Mouse (Mus musculus) cerebellum, adult 2 months (tissue): ENCODE data around the gene Gm5426. TPM values are rescaled to one million over a fixed set of nuclear protein-coding genes. Genes with fewer than 3 reads are reported as not detected.
A peak's percentile ranks its signal among the peaks of the same experiment; 100 is the strongest.

Experiments used
- DNase-seq, 2 experiments: peaks; one replicate each; pipeline ENCODE4 v3.0.0; 2021
- H3K27ac ChIP-seq: fragments of 200-500 bp; 2 replicates; pipeline ENCODE4 v1.5.1; 2012; ENCODE audit warnings: low read length, control low read depth, inconsistent platforms; ENCODE audit not compliant: insufficient read depth
- H3K27me3 ChIP-seq: fragments of 200-500 bp; 2 replicates; pipeline ENCODE4 v1.6.1; 2012; ENCODE audit warnings: inconsistent platforms, mild to moderate bottlenecking, low read length, moderate library complexity; ENCODE audit not compliant: control insufficient read depth, insufficient read depth
- H3K4me1 ChIP-seq: fragments of 200-500 bp; 2 replicates; pipeline ENCODE4 v1.6.1; 2011; ENCODE audit warnings: low read length; ENCODE audit not compliant: control insufficient read depth, insufficient read depth
- H3K4me3 ChIP-seq: fragments of 200-500 bp; replicated peaks from 2 replicates; pipeline ENCODE3; 2011; ENCODE audit warnings: mild to moderate bottlenecking, low read depth, low read length, control low read depth; ENCODE audit not compliant: insufficient read depth
- CTCF ChIP-seq: fragments of 200-500 bp; IDR thresholded peaks from 2 replicates; pipeline ENCODE4 v1.5.1; 2011; ENCODE audit warnings: low read depth, mild to moderate bottlenecking, control low read depth, low read length, moderate library complexity, borderline replicate concordance; ENCODE audit not compliant: insufficient read depth
- POLR2A ChIP-seq: fragments of 200-500 bp; IDR thresholded peaks from 2 replicates; pipeline ENCODE4 v1.6.1; 2011; ENCODE audit warnings: low read length, control low read depth, borderline replicate concordance; ENCODE audit not compliant: insufficient read depth
- WGBS: fragments of 180-500 bp; shearing (Covaris S2); methylation state at CpG from one replicate; pipeline ENCODE4 v1.1.7; 2018; 5-methylcytosine and 5-hydroxymethylcytosine counted together
- polyA plus RNA-seq: library from polyadenylated mRNA; depleted of rRNA; stranded (reverse); fragments of >200 nt; gene quantifications from 2 replicates; pipeline ENCODE4 v1.2.3, GENCODE M21; 2012

Gene Gm5426
- polyA plus RNA-seq, 1 experiment: not detected

GRCm38 (mm10) chr10:96171546-96171945 is 35.1 kb downstream of the Gm5426 start:
- H3K4me1 ChIP-seq: no peaks in the 10 kb centered on the region
- no peak for TF ChIP-seq CTCF
- no peak for TF ChIP-seq POLR2A
- H3K27ac ChIP-seq: no peak overlapping the region
- no peak overlapping the region for H3K4me3 ChIP-seq
- peak; percentile 18 to 47 for DNase-seq
- H3K27me3 ChIP-seq: no peaks in the 10 kb centered on the region

GRCm38 (mm10) chr10:96172964-96173363 is 36.6 kb downstream of the Gm5426 start:
- 41% methylated on average over 4 of the region's 4 CpGs for whole genome bisulfite sequencing
- H3K27ac ChIP-seq: no peak overlapping the region
- no peak for DNase-seq
- H3K4me3 ChIP-seq: no peak overlapping the region
- TF ChIP-seq POLR2A: no peak
- TF ChIP-seq CTCF: no peak
- H3K4me1 ChIP-seq: no peaks in the 10 kb centered on the region
- no peaks in the 10 kb centered on the region for H3K27me3 ChIP-seq

- Histone ChIP-seq H3K27ac (no peak overlapping the region), H3K27me3 (no peaks in the 10 kb centered on the region), H3K4me1 (no peaks in the 10 kb centered on the region), H3K4me3 (no peak overlapping the region)
- TF ChIP-seq POLR2A: no peak
- WGBS: 74% methylated on average over 10 of the region's 10 CpGs
- no peak for DNase-seq
Measured at GRCm38 (mm10) chr10:96173771-96174170, 37.4 kb downstream of the Gm5426 start.

GRCm38 (mm10) chr10:96176916-96177315 is 40.5 kb downstream of the Gm5426 start:
- Histone ChIP-seq H3K4me3 (no peak overlapping the region), H3K4me1 (no peaks in the 10 kb centered on the region), H3K27ac (no peak overlapping the region), H3K27me3 (no peaks in the 10 kb centered on the region)
- DNase-seq: no peak
- WGBS: 93% methylated on average over 6 of the region's 6 CpGs
- TF ChIP-seq CTCF (no peak), POLR2A (no peak)

- Histone ChIP-seq H3K4me3 (no peak overlapping the region), H3K27ac (no peak overlapping the region), H3K4me1 (no peaks in the 10 kb centered on the region), H3K27me3 (no peaks in the 10 kb centered on the region)
- 86% methylated on average over 12 of the region's 12 CpGs for WGBS
- DNase-seq: no peak
- TF ChIP-seq CTCF (no peak), POLR2A (no peak)
Measured at GRCm38 (mm10) chr10:96180554-96181397, 44.4 kb downstream of the Gm5426 start.

GRCm38 (mm10) chr10:96181398-96181790 is 45.0 kb downstream of the Gm5426 start:
- no peak overlapping the region for H3K4me3 ChIP-seq
- H3K27me3 ChIP-seq: no peaks in the 10 kb centered on the region
- H3K4me1 ChIP-seq: no peaks in the 10 kb centered on the region
- no peak for DNase-seq
- WGBS: 87% methylated on average over 5 of the region's 5 CpGs
- no peak overlapping the region for H3K27ac ChIP-seq
- TF ChIP-seq CTCF: no peak
- no peak for TF ChIP-seq POLR2A

- no peak for DNase-seq
- H3K4me1 ChIP-seq: no peaks in the 10 kb centered on the region
- no peak overlapping the region for H3K27ac ChIP-seq
- H3K27me3 ChIP-seq: no peaks in the 10 kb centered on the region
- WGBS: 65% methylated on average over 6 of the region's 6 CpGs
- no peak overlapping the region for H3K4me3 ChIP-seq
- TF ChIP-seq POLR2A: no peak
- TF ChIP-seq CTCF: no peak
Measured at GRCm38 (mm10) chr10:96181883-96182628, 45.7 kb downstream of the Gm5426 start.

GRCm38 (mm10) chr10:96185026-96185425 is 48.6 kb downstream of the Gm5426 start:
- no peak for DNase-seq
- TF ChIP-seq POLR2A: no peak
- no peak for TF ChIP-seq CTCF
- no peak overlapping the region for H3K4me3 ChIP-seq
- no peaks in the 10 kb centered on the region for H3K27me3 ChIP-seq
- H3K4me1 ChIP-seq: no peaks in the 10 kb centered on the region
- WGBS: 75% methylated on average over 2 of the region's 2 CpGs
- no peak overlapping the region for H3K27ac ChIP-seq
